Mouse (Mus musculus) liver, postnatal 0 days (tissue): Measurements from ENCODE around the gene Sirt1.

ENCODE experiments used
- CTCF ChIP-seq: sonication (generic); IDR thresholded peaks from 2 replicates; pipeline ENCODE4 v1.5.1; 2016; ENCODE audit warnings: antibody characterized with exemption, low read depth
- EP300 ChIP-seq: IDR thresholded peaks from 2 replicates; pipeline ENCODE4 v1.6.1; 2016; ENCODE audit warnings: antibody characterized with exemption, low read depth, mild to moderate bottlenecking

GRCm38 (mm10) chr10:63302356-63302755 is 79.1 kb downstream of the Sirt1 start:
- TF ChIP-seq CTCF: no peak
- no peak for TF ChIP-seq EP300
